Mouse (Mus musculus) limb, embryonic 14.5 days (tissue): ENCODE results near the gene Lmo7. TPM values are rescaled to one million over a fixed set of nuclear protein-coding genes. Genes with fewer than 3 reads are reported as not detected.

Experiments
- ATAC-seq: fragments of 200-750 bp; cut with Nextera tagmentation; 2 replicates; pipeline ENCODE4 v1.8.0; 2017; ENCODE audit warnings: low read depth, moderate number of reproducible peaks, moderate TSS enrichment; ENCODE audit not compliant: low FRiP score
- DNase-seq: peaks from one replicate; pipeline ENCODE4 v3.0.0-alpha.2; 2015; ENCODE audit warnings: low spot score
- H3K27ac ChIP-seq: fragments of 300-500 bp; sonication (generic); replicated peaks from 2 replicates; pipeline ENCODE4 v1.5.1; 2014; ENCODE audit warnings: low read depth, mild to moderate bottlenecking, low read length, moderate library complexity, mixed read lengths
- H3K27me3 ChIP-seq: fragments of 300-500 bp; sonication (generic); 2 replicates; pipeline ENCODE4 v1.6.1; 2014; ENCODE audit warnings: low read length, mixed read lengths; ENCODE audit not compliant: control insufficient read depth, insufficient read depth
- H3K36me3 ChIP-seq: fragments of 300-500 bp; sonication (generic); 2 replicates; pipeline ENCODE4 v1.6.1; 2014; ENCODE audit warnings: mild to moderate bottlenecking, low read length, moderate library complexity, mixed read lengths; ENCODE audit not compliant: control insufficient read depth, insufficient read depth
- H3K4me1 ChIP-seq: fragments of 300-500 bp; sonication (generic); 2 replicates; pipeline ENCODE4 v1.6.1; 2014; ENCODE audit warnings: antibody characterized with exemption, low read length, mixed read lengths; ENCODE audit not compliant: control insufficient read depth, insufficient read depth
- H3K4me2 ChIP-seq: fragments of 300-500 bp; sonication (generic); replicated peaks from 2 replicates; pipeline ENCODE4 v1.6.1; 2014; ENCODE audit warnings: low read depth, mild to moderate bottlenecking, low read length, moderate library complexity; ENCODE audit not compliant: severe bottlenecking
- H3K4me3 ChIP-seq: fragments of 300-500 bp; sonication (generic); replicated peaks from 2 replicates; pipeline ENCODE4 v1.5.1; 2014; ENCODE audit warnings: low read length
- H3K9ac ChIP-seq: fragments of 300-500 bp; sonication (generic); 2 replicates; pipeline ENCODE4 v1.6.1; 2014; ENCODE audit warnings: mild to moderate bottlenecking, low read depth, low read length, moderate library complexity; ENCODE audit not compliant: severe bottlenecking
- H3K9me3 ChIP-seq: fragments of 300-500 bp; sonication (generic); 2 replicates; pipeline ENCODE4 v1.6.1; 2016; ENCODE audit warnings: low read length; ENCODE audit not compliant: control insufficient read depth
- POLR2A ChIP-seq: fragments of 200-500 bp; IDR thresholded peaks from 2 replicates; pipeline ENCODE4 v1.8.0; 2012; ENCODE audit warnings: inconsistent platforms, mild to moderate bottlenecking, moderate library complexity, borderline replicate concordance; ENCODE audit not compliant: insufficient read depth, insufficient read length; ENCODE audit errors: extremely low read depth
- WGBS: fragments of 180-500 bp; shearing (Covaris S2); extraction: QIAGEN DNeasy Blood & Tissue Kit; methylation state at CpG from one replicate; pipeline ENCODE4 v1.1.7; 2014; 5-methylcytosine and 5-hydroxymethylcytosine counted together
- polyA plus RNA-seq, 2 experiments: library from polyadenylated mRNA; depleted of rRNA in 1 of 2; stranded (reverse) in 1 of 2; unstranded in 1 of 2; fragments of >200 nt; fragmentation: Nextera tagmentation in 1 of 2; extraction: Ambion mirVana in 1 of 2; gene quantifications; 2 replicates each; pipeline versions ENCODE4 v1.2.1 to v1.2.3; 2012 to 2014

Lmo7 gene
- polyA plus RNA-seq, 2 experiments, result 21.6 to 26.2 TPM

DNA sequence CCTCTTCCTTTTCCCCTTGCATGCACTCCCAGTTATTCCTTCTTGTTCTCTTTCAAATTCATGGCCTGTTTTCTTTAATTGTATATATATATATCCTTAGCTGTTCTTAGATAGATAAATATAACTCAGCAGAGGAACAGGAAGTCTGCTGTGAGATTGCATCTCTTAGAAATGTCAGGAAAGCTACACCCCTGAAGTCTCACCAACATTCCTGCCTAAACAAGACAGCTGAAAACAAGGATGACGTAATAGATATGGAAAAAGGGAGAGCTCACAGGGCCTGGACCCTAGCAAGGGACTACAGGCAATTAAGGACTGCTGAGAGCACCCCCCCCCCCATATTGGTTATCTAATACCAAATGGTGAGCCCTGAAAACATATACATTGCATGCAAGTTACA is 71.9 kb downstream of the Lmo7 start:
- Histone ChIP-seq H3K9ac (no peak overlapping the region), H3K27ac (no peak overlapping the region), H3K4me2 (no peak overlapping the region), H3K4me1 (0 out of 2 replicates have a peak, but pooled peaks cover 7% of the 10 kb centered on the region), H3K36me3 (no peaks in the 10 kb centered on the region), H3K4me3 (no peak overlapping the region), H3K9me3 (no peaks in the 10 kb centered on the region), H3K27me3 (no peaks in the 10 kb centered on the region)
- WGBS, result 79% methylated on average over 1 of the region's 1 CpGs
- ATAC-seq, result no peak
- TF ChIP-seq POLR2A, result no peak
- DNase-seq, result no peak

DNA sequence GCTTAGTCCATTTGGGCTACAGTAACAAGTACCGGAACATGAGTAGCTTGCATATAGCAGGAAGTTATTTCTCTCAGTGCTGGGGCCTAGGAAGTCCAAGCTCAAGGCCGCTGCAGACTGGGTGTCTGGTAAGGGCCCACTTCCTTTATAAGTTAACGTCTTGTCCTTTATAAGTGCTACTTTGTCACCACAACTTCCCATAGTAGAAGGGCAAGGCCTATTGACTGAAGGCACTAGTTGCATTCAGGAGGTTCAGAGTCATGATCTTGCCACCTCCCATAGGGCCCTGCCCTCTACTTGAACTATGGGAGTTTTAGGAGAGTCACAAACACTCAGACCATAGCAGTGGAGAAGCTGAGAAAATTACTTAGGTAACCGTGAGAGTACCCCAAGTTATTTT is 74.4 kb downstream of the Lmo7 start:
- Histone ChIP-seq H3K36me3 (no peaks in the 10 kb centered on the region), H3K27me3 (no peaks in the 10 kb centered on the region), H3K4me2 (no peak overlapping the region), H3K4me1 (0 out of 2 replicates have a peak, but pooled peaks cover 7% of the 10 kb centered on the region), H3K4me3 (no peak overlapping the region), H3K9ac (no peak overlapping the region), H3K9me3 (no peaks in the 10 kb centered on the region), H3K27ac (no peak overlapping the region)
- WGBS, result 76% methylated on average over 4 of the region's 4 CpGs
- DNase-seq (no peak), ATAC-seq (no peak)
- no peak for TF ChIP-seq POLR2A

DNA sequence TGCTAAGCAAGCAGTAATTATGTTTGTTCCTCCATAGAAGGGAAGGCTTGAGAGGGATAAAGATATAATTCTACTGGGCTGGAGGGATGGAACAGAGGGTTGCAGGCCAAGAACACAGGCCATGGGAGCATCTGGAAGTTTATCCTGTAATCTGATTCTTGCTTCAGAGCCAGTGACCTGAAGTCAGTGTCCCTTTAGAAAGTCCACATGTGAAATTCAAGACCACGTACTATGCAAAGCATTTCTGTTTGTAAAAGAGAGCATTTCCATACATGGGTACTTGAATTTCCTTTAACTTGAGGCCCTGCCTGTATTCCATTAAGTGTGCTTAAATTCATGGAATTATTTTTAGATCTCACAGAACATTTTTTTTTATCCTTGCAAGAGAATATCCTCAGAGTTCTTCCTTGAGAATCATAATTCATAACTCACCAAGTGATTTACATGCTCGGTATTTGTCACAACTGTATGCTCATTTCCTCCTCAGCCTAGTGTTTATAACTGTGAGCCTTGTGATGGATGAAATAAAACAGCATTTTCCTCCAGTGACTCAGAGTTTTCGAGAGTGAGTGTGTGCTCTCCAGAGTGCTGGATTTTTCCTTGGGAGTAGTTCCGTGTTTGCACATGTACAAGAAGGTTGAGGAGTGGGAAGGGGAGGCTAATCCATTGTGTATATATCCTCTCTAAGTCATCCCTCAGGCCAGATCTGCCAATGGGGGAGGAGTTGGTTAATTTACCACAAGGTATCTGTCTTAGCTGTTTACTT is 75.0 kb downstream of the Lmo7 start:
- Histone ChIP-seq H3K27ac (no peak overlapping the region), H3K9ac (no peak overlapping the region), H3K36me3 (no peaks in the 10 kb centered on the region), H3K27me3 (no peaks in the 10 kb centered on the region), H3K4me2 (no peak overlapping the region), H3K4me3 (no peak overlapping the region), H3K9me3 (no peaks in the 10 kb centered on the region), H3K4me1 (0 out of 2 replicates have a peak, but pooled peaks cover 7% of the 10 kb centered on the region)
- 51% methylated on average over 4 of the region's 4 CpGs for WGBS
- TF ChIP-seq POLR2A, result no peak
- DNase-seq (no peak), ATAC-seq (no peak)

DNA sequence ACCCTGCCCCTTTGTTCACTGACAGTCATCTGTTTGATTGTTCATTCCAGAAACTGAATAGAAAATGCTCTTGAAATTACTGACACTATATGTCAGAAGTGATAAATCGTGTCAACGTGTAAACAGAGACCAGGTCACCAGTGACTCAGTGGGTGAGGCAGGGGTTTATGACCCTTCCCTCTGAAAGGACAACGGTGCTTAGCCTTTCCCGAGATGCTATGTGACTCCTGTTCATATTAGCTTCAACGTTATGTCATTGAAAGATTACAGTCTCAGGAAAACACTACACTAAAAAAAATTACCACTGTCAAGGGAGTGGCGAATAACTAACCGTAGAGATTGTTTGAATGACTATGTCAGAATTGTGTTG is 75.6 kb downstream of the Lmo7 start:
- Histone ChIP-seq H3K4me3 (no peak overlapping the region), H3K36me3 (no peaks in the 10 kb centered on the region), H3K9ac (no peak overlapping the region), H3K4me1 (0 out of 2 replicates have a peak, but pooled peaks cover 7% of the 10 kb centered on the region), H3K27me3 (no peaks in the 10 kb centered on the region), H3K27ac (no peak overlapping the region), H3K4me2 (no peak overlapping the region), H3K9me3 (no peaks in the 10 kb centered on the region)
- 59% methylated on average over 7 of the region's 7 CpGs for WGBS
- DNase-seq, result no peak
- ATAC-seq, result no peak
- TF ChIP-seq POLR2A, result no peak

DNA sequence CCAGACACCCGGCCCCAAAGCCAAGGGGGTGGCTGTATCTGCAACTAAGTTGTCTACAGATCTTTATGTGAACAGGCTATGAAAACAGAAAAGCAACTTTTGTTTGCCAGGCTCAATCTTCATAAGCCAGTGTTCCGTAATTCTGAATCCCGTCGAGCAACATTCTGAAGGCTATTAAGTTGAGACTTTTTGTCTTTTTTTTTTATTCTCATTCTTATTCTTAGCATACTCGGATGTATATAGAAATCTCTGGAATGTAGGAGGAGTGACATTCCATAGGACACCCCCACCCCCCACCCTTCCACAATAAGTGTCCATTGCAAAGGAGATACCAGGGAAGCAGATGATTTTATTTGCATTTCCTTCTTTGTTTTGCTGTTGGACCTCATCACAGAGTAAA is 76.3 kb downstream of the Lmo7 start:
- no peak overlapping the region for H3K4me2 ChIP-seq
- H3K36me3 ChIP-seq, result no peaks in the 10 kb centered on the region
- H3K4me1 ChIP-seq, result 0 out of 2 replicates have a peak, but pooled peaks cover 7% of the 10 kb centered on the region
- no peak for TF ChIP-seq POLR2A
- DNase-seq (no peak), ATAC-seq (no peak)
- H3K27ac ChIP-seq, result no peak overlapping the region
- WGBS, result 69% methylated on average over 5 of the region's 5 CpGs
- H3K27me3 ChIP-seq, result no peaks in the 10 kb centered on the region
- no peak overlapping the region for H3K4me3 ChIP-seq
- H3K9me3 ChIP-seq, result no peaks in the 10 kb centered on the region
- H3K9ac ChIP-seq, result no peak overlapping the region
